Mouse (Mus musculus): ENCODE results near the gene Tnp1. TPM values are rescaled to one million over a fixed set of nuclear protein-coding genes. Genes with fewer than 3 reads are reported as not detected.

Gene Tnp1
- total and polyA plus RNA-seq, 2 experiments = not detected

GRCm38 (mm10) chr1:73040691-73041425, 25.1 kb upstream of the Tnp1 start:
- Histone ChIP-seq H3K27ac (replicated peaks; ENCODE audit: insufficient read depth, low read depth, low read length) (no peak overlapping the region), H3K9ac (ENCODE audit: low read depth, low read length) (no peak overlapping the region), H3K36me3 (ENCODE audit: control insufficient read depth, insufficient read depth, low read length) (no peaks in the 10 kb centered on the region), H3K79me2 (ENCODE audit: control insufficient read depth, insufficient read depth, low read length) (no peaks in the 10 kb centered on the region), H3K27me3 (ENCODE audit: control insufficient read depth, insufficient read depth, low read length) (no peaks in the 10 kb centered on the region), H3K4me1 (ENCODE audit: control insufficient read depth, insufficient read depth, low read length) (no peaks in the 10 kb centered on the region), H3K4me3 (ENCODE audit: insufficient read depth, low read depth, low read length) (no peak overlapping the region)
- 82% methylated on average over 3 of the region's 3 CpGs for WGBS
- TF ChIP-seq CTCF (IDR thresholded peaks at IDR 0.05; ENCODE audit: low read depth, low read length) = no peak
- TF ChIP-seq POLR2A (IDR thresholded peaks at IDR 0.05; ENCODE audit: extremely low read depth, insufficient read depth, low read length) = no peak
- DNase-seq (ENCODE audit: extremely low read depth, low read depth, low spot score) = no peak

GRCm38 (mm10) chr1:73038532-73038931, 22.8 kb upstream of the Tnp1 start:
- Histone ChIP-seq H3K27ac (replicated peaks; ENCODE audit: insufficient read depth, low read depth, low read length) (no peak overlapping the region), H3K36me3 (ENCODE audit: control insufficient read depth, insufficient read depth, low read length) (no peaks in the 10 kb centered on the region), H3K4me3 (ENCODE audit: insufficient read depth, low read depth, low read length) (no peak overlapping the region), H3K4me1 (ENCODE audit: control insufficient read depth, insufficient read depth, low read length) (no peaks in the 10 kb centered on the region), H3K9ac (ENCODE audit: low read depth, low read length) (no peak overlapping the region), H3K79me2 (ENCODE audit: control insufficient read depth, insufficient read depth, low read length) (no peaks in the 10 kb centered on the region), H3K27me3 (ENCODE audit: control insufficient read depth, insufficient read depth, low read length) (no peaks in the 10 kb centered on the region)
- TF ChIP-seq POLR2A (IDR thresholded peaks at IDR 0.05; ENCODE audit: extremely low read depth, insufficient read depth, low read length) = no peak
- 71% methylated on average over 3 of the region's 3 CpGs for WGBS
- DNase-seq (ENCODE audit: extremely low read depth, low read depth, low spot score) = no peak

- Histone ChIP-seq H3K4me1 (ENCODE audit: control insufficient read depth, insufficient read depth, low read length) (no peaks in the 10 kb centered on the region), H3K27ac (replicated peaks; ENCODE audit: insufficient read depth, low read depth, low read length) (no peak overlapping the region), H3K27me3 (ENCODE audit: control insufficient read depth, insufficient read depth, low read length) (no peaks in the 10 kb centered on the region), H3K36me3 (ENCODE audit: control insufficient read depth, insufficient read depth, low read length) (no peaks in the 10 kb centered on the region), H3K9ac (ENCODE audit: low read depth, low read length) (no peak overlapping the region), H3K4me3 (ENCODE audit: insufficient read depth, low read depth, low read length) (no peak overlapping the region), H3K79me2 (ENCODE audit: control insufficient read depth, insufficient read depth, low read length) (no peaks in the 10 kb centered on the region)
- TF ChIP-seq CTCF (IDR thresholded peaks at IDR 0.05; ENCODE audit: low read depth, low read length) (no peak), POLR2A (IDR thresholded peaks at IDR 0.05; ENCODE audit: extremely low read depth, insufficient read depth, low read length) (no peak)
- 41% methylated on average over 3 of the region's 3 CpGs for WGBS
- no peak for DNase-seq (ENCODE audit: extremely low read depth, low read depth, low spot score)
These were observed 20.8 kb upstream of the Tnp1 start for GRCm38 (mm10) chr1:73036536-73036935.

- no peaks in the 10 kb centered on the region for H3K27me3 ChIP-seq (ENCODE audit: control insufficient read depth, insufficient read depth, low read length)
- no peak overlapping the region for H3K27ac ChIP-seq (replicated peaks; ENCODE audit: insufficient read depth, low read depth, low read length)
- H3K4me3 ChIP-seq (ENCODE audit: insufficient read depth, low read depth, low read length) = no peak overlapping the region
- no peak for TF ChIP-seq CTCF (IDR thresholded peaks at IDR 0.05; ENCODE audit: low read depth, low read length)
- TF ChIP-seq POLR2A (IDR thresholded peaks at IDR 0.05; ENCODE audit: extremely low read depth, insufficient read depth, low read length) = no peak
- H3K9ac ChIP-seq (ENCODE audit: low read depth, low read length) = no peak overlapping the region
- no peak for DNase-seq (ENCODE audit: extremely low read depth, low read depth, low spot score)
- WGBS = 92% methylated on average over 3 of the region's 3 CpGs
- no peaks in the 10 kb centered on the region for H3K36me3 ChIP-seq (ENCODE audit: control insufficient read depth, insufficient read depth, low read length)
- no peaks in the 10 kb centered on the region for H3K79me2 ChIP-seq (ENCODE audit: control insufficient read depth, insufficient read depth, low read length)
- no peaks in the 10 kb centered on the region for H3K4me1 ChIP-seq (ENCODE audit: control insufficient read depth, insufficient read depth, low read length)
These were observed 20.0 kb upstream of the Tnp1 start for GRCm38 (mm10) chr1:73035726-73036125.

- Histone ChIP-seq H3K36me3 (ENCODE audit: control insufficient read depth, insufficient read depth, low read length) (no peaks in the 10 kb centered on the region), H3K27ac (replicated peaks; ENCODE audit: insufficient read depth, low read depth, low read length) (no peak overlapping the region), H3K4me1 (ENCODE audit: control insufficient read depth, insufficient read depth, low read length) (no peaks in the 10 kb centered on the region; the same call in 1 of the 2 replicates), H3K9ac (ENCODE audit: low read depth, low read length) (no peak overlapping the region), H3K27me3 (ENCODE audit: control insufficient read depth, insufficient read depth, low read length) (no peaks in the 10 kb centered on the region), H3K79me2 (ENCODE audit: control insufficient read depth, insufficient read depth, low read length) (no peaks in the 10 kb centered on the region), H3K4me3 (ENCODE audit: insufficient read depth, low read depth, low read length) (no peak overlapping the region)
- TF ChIP-seq CTCF (IDR thresholded peaks at IDR 0.05; ENCODE audit: low read depth, low read length) = no peak
- 86% methylated on average over 5 of the region's 5 CpGs for WGBS
- no peak for DNase-seq (ENCODE audit: extremely low read depth, low read depth, low spot score)
These were observed 16.8 kb upstream of the Tnp1 start for GRCm38 (mm10) chr1:73032491-73032890.

GRCm38 (mm10) chr1:73028741-73029140, 13.0 kb upstream of the Tnp1 start:
- no peak for DNase-seq (ENCODE audit: extremely low read depth, low read depth, low spot score)
- Histone ChIP-seq H3K27me3 (ENCODE audit: control insufficient read depth, insufficient read depth, low read length) (no peaks in the 10 kb centered on the region), H3K4me1 (ENCODE audit: control insufficient read depth, insufficient read depth, low read length) (no peaks in the 10 kb centered on the region; the same call in 1 of the 2 replicates), H3K79me2 (ENCODE audit: control insufficient read depth, insufficient read depth, low read length) (no peaks in the 10 kb centered on the region), H3K4me3 (ENCODE audit: insufficient read depth, low read depth, low read length) (no peak overlapping the region), H3K9ac (ENCODE audit: low read depth, low read length) (no peak overlapping the region), H3K27ac (replicated peaks; ENCODE audit: insufficient read depth, low read depth, low read length) (no peak overlapping the region), H3K36me3 (ENCODE audit: control insufficient read depth, insufficient read depth, low read length) (no peaks in the 10 kb centered on the region)
- TF ChIP-seq POLR2A (IDR thresholded peaks at IDR 0.05; ENCODE audit: extremely low read depth, insufficient read depth, low read length) = no peak
- TF ChIP-seq CTCF (IDR thresholded peaks at IDR 0.05; ENCODE audit: low read depth, low read length) = no peak
- 84% methylated on average over 6 of the region's 6 CpGs for WGBS
